Mouse (Mus musculus) c-Kit-positive CD71-positive TER-119-positive erythroid progenitor cells, embryonic 14.5 days (primary cell): Measurements from ENCODE around the gene Ralgapa2.

ENCODE experiments used
- DNase-seq: peaks from one replicate; pipeline ENCODE4 v3.0.0-alpha.2; 2013; ENCODE audit warnings: low spot score

The Ralgapa2 gene

DNA sequence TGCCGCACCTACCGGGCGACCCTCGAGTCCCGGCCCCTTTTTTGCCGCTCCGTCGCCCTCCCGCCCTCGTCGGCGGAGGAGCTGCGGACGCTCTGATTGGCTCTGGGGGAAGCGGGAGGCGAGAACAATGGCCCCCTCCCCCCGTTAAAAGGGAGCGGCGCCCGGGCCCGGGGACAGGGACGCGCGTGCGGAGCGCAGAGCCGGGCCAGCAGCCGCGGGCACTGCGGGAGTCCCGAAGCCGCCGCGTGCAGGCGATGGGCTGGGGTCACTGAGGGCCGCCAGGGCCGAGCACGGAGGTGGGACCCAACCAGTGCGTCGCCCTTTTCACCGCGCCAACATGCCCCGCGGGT lies 290.2 kb downstream of the Ralgapa2 start:
- DNase-seq, result no peak

DNA sequence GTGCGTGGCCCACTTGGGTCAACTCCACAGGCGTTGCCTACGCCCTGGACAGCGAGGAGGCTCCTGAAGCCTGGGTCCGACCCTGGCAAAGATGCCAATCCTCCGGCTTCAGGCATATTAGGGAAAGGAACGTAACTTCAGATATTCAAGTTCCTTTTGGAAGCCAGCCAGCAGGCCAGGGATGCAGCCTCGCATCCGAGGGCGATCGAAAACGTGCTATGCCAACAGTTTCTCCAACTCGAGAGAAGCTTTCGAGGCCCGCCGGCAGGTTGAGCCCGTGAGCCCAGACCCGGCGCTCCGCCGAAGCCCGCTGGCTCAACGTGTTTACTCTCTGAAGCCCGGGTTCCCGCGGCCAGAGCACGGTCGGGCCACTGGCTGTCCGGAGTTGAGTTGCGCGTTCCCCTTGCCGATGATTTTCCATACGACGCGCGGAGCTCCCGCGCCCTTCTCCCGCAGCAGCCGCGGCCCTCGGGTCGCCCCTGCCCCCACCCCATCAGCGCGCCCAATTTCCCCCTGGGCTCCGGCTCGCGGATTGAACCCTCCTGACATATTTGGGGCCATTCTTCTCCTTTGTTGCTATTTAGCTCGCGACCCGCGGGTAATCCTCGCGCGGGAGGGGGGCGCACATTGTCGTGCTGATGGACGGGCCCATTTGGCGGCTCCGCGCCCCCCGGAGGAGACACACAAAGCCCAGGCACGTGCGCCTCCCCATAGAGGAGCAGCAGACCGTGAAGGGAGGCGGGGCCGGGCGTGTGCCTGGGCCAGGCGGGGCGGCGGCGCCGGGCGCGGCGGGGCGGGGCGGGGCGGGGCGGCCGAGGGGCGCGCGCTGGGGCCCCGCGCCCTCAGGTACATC lies 290.8 kb downstream of the Ralgapa2 start, which contains the start of gene Insm1:
TSS of gene Insm1 (plus strand) at position 846 of the 853 bp plus-strand sequence.
- no peak for DNase-seq

DNA sequence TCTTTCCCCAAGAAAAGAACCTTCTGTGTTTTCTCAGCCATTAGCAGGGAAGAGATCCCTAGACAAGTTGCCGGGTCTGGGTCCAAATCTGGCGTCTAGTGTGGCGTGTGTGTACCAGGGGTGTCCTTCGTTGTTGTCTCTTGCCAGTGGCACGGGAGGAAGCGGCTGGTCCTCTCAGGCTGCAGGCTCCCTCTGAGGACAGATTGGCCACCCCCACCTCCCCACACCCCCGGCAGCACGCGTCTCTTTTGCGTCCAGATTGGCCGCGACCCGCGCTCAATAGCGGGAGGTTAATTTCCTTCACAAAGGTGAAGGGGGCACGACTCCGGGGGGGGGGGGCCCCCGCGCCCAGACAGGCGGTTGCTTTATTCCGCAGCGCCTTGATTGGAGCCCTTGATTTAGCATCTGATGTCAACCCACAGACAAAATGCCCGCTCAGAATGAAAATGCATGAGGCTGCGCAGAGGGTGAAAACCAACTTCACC lies 291.5 kb downstream of the Ralgapa2 start:
- no peak for DNase-seq

DNA sequence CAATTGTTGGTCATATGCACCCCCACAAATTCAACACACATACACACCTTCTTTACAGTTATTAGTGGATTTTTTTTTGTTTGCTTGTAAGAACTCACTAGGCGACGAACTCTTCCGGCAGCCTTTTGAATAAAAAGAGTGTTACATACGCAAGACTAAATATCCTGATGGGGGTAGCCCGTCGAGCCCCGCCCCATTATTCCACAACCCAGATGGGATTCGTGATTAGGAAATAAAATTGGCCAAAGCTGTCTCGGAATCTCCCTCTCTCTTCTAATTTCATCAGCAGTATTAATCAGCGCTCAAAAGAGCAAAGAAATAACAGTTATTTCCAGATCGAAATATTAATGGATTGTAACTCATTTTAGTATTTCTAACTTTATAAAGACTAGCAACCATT lies 292.4 kb downstream of the Ralgapa2 start:
- no peak for DNase-seq

DNA sequence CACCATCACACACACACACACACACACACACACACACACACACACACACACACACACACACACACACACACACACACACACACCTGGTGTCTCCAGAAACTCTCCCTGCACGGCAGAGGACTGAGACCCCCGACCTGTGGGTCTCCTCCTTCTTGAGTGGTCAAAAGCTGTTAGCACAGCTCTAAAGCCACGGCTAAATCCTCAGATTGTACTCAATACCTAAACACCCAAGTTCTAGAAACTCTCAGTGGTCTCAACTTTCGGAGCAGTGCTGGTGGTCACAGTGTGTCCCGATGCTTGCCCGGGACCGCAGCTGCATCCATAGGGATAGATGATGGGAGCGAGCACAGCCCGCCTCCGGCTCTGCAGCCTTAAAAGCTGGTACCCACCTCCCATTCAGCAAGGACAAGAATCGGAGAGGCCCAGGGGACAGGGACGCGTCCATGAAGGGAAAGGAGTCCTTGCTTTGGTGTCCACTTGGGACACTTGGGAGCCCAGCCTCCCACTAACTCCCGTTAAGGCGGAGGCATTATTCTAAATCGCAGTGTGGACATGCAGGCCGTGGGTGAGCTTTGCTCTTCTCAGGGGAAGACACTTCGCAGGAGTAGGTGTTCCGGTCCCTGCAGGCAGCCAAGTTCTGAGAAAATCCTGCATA lies 293.1 kb downstream of the Ralgapa2 start:
- no peak for DNase-seq

DNA sequence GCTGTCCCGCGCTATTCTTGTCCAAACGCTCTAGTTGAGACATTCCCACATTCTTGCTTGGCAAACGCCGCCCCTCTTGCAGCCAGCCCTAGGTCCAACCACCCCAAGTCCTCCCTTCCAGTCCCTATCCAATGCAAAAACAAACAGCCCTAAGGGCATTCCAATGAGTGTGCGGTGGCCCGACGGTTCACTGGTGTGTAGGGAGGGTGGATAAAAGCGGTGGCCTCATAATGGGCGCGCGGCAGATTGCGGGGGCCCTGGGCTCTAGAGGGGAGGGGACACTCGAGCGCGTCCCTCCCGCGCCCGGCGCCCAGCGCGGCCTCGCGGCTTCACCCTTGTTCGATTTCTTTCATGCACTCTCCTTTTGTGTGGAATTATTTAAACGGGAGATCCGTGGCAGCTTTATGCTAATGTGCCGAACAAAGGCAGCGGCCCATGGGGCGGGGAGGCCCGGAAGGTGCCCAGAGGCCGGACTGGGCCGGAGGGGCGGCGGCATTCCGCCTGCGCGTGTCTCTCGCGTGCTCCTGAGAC lies 293.9 kb downstream of the Ralgapa2 start:
- DNase-seq, result no peak

DNA sequence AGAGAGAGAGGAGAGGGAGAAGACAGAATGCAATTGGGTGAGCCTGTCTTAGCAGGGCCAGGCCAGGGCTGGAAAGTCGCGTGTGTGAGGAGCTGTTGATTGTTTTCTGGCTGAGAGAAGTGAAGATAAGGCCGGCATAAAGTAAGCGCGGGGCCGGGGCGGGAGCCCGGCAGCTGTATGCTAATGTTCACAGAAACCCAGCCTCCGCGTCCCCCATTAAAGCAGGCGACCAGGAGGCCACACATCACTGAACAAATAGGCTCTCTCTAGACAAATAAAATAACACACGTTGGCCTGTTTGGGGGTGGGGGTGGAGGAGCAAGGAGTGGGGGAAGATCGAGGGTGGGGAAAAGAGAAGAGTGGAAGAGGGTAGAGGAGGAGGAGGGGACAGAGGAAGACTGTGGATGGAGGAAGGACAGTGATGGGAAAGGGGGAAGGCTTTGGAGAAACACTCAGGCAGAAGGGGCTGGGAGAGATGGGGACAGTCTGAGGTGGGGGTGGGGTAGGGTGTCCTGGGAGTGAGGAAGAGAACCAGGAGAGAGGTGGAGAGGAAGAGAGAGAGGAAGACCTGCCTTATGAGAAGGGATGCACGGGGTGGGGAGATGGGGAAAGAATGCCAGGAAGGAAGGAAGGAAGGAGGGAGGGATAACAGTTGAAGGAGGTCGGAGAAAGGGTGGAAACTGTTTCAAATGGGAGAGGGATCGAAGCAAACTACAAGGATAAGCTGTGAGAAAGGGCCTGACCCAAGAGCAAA lies 294.7 kb downstream of the Ralgapa2 start:
- no peak for DNase-seq

DNA sequence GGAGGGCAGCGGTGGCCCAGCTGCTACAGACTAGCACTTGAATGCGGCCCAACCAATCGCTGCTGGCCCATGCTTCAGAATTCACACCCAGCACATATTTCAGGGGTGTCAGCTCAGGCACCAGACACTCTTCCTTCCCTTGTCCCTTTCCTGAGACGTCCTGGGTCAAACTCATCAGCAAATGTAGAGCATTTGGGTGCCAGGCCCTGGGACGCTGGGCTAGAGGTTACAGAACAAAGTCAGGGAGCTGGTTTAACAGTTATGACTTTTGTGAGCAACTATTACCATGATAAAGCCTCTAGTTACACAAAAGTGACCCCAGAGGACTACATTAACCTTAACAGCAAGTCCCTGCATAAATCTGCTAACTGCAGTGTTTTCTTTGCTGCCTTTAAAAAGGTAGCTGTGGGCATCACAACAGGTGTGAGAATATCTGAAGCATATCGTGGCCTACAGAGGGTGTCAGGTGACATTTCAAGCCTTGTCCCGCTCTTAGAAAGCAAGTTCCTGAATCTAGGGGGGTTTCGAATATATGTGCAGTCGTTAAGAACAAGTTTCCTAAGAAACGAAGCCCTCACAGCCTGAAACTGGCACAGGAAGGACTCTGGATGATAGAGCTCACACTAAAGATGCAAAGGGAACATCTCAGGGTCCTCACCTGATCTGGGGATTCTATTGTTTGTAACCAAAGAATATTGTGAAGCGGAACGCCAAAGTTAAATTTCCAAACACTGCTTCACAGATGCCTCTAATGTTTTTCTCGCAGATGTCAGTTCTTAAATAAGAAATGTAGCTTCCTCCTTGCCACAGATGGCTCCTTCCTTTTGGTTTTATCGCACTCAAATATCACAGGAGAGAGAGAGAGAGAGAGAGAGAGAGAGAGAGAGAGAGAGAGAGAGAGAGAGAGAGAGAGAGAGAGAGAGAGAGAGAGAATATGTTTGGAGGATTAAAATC lies 295.8 kb downstream of the Ralgapa2 start:
- no peak for DNase-seq

DNA sequence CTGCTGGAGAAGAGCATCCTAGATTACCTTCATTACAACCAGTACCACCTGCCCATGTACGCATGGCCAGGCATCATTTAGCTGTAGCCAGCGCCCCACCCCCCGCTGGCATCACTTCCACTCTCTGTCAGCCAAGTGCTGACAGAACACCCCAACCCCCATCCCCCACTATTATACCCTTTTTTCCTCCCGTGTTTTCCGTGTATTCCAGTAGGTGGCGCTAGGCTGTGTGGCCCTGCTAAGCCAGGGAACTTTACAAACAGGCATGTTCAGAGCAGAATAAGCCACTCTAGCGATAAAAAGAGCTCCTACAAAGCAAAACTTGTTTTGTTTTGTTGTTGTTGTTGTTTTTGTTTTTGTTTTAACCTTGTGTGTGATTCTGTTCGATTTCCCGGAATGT lies 297.4 kb downstream of the Ralgapa2 start:
- DNase-seq, result no peak

DNA sequence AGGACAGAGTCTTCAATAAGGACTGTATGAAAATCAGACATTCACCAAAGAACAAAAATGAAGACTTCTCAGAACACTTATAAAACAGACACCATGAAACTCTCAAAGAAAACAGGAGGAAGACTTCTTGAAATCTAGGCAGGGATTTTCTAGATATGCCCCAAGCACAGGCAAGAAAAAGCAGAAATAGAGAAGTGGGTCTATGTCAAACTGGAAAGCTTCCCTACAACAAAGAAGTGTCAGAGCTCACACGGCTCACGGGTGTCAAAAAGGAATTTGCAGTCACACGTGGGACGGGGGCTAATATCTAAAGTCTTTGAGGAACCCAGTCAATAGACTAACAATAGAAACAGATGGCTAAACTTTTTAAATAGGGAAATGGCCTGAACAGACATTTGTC lies 301.2 kb downstream of the Ralgapa2 start:
- DNase-seq, result no peak

DNA sequence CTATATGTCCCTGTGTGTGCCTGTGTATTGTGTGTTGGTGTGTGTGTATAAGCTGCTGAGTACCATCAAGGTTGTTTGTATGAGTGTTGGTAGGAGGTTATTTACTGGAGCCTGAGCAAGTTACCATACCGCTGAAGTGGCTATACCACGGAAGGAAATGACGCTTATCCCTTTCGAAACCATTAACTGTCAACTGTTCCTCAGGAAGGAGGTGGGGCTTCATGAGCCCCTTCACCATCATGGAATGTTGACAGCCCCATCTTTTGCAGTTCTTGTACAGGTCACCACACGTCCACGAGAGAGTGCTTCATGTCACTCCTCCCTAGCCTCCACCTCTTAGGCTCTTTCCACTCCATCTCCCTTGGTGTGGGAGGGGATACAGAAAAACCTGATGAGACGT lies 314.2 kb downstream of the Ralgapa2 start:
- DNase-seq, result no peak

DNA sequence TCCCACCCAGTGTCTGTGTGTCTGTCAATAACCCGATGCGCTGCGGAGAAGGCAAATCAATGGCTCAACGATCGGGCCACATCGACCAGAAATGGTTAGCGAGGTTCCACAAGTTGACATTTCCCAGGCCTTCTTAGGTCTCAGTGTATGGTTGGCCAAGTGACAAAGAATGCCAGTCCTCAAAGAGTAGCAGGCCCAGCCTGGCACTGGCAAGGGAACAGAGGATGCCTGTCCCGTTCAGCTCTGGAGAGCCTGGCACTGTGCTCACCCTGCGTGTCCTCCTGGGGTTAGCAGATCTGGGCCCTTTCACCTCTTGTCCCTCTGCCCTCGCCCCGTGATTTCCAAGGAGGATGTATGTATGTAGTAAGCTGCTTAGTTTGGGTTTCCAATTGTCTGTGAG lies 316.0 kb downstream of the Ralgapa2 start:
- no peak for DNase-seq
